Mouse (Mus musculus) right cerebral cortex, postnatal 36 days (tissue): Measurements from ENCODE around the gene Zfp184.

Source experiments
- DNase-seq, 2 experiments: peaks; one replicate each; pipeline ENCODE4 v3.0.0; 2022; ENCODE audit warnings: low spot score in 2 of 2, mixed read lengths in 1 of 2

The Zfp184 gene

GRCm38 (mm10) chr13:21984486-21984885 lies 39.6 kb downstream of the Zfp184 start:
- no peak for DNase-seq

GRCm38 (mm10) chr13:21992550-21992949 lies 47.7 kb downstream of the Zfp184 start:
- DNase-seq = no peak

- no peak for DNase-seq
Observed at GRCm38 (mm10) chr13:21993957-21994738, 49.3 kb downstream of the Zfp184 start.

- DNase-seq = no peak
Observed at GRCm38 (mm10) chr13:21994896-21995295, 50.0 kb downstream of the Zfp184 start.

- DNase-seq = no peak
Observed at GRCm38 (mm10) chr13:21995331-21995914, 50.5 kb downstream of the Zfp184 start.

GRCm38 (mm10) chr13:21996101-21996839 lies 51.4 kb downstream of the Zfp184 start:
- no peak for DNase-seq

GRCm38 (mm10) chr13:21996840-21997185 lies 51.9 kb downstream of the Zfp184 start:
- DNase-seq = no peak

GRCm38 (mm10) chr13:21997201-21997820 lies 52.4 kb downstream of the Zfp184 start:
- DNase-seq = no peak

- no peak for DNase-seq
Observed at GRCm38 (mm10) chr13:21997821-21998220, 52.9 kb downstream of the Zfp184 start.

GRCm38 (mm10) chr13:21998412-21998811 lies 53.5 kb downstream of the Zfp184 start:
- DNase-seq = no peak

- DNase-seq = no peak
Observed at GRCm38 (mm10) chr13:21999147-21999546, 54.3 kb downstream of the Zfp184 start.

- no peak for DNase-seq
Observed at GRCm38 (mm10) chr13:22001346-22001745, 56.5 kb downstream of the Zfp184 start.

- DNase-seq = no peak
Observed at GRCm38 (mm10) chr13:22001823-22002222, 56.9 kb downstream of the Zfp184 start.

- DNase-seq = no peak
Observed at GRCm38 (mm10) chr13:22005605-22006333, 60.9 kb downstream of the Zfp184 start.

GRCm38 (mm10) chr13:22006334-22007120 lies 61.6 kb downstream of the Zfp184 start:
- DNase-seq = no peak

- no peak for DNase-seq
Observed at GRCm38 (mm10) chr13:22007121-22007510, 62.2 kb downstream of the Zfp184 start.

- DNase-seq = no peak
Observed at GRCm38 (mm10) chr13:22007872-22008271, 63.0 kb downstream of the Zfp184 start.

GRCm38 (mm10) chr13:22008707-22009106 lies 63.8 kb downstream of the Zfp184 start:
- no peak for DNase-seq

GRCm38 (mm10) chr13:22009642-22010041 lies 64.7 kb downstream of the Zfp184 start, which contains the start of gene Prss16:
Prss16 (minus strand) TSS chr13:22009742.
- DNase-seq = no peak
